Mouse (Mus musculus) liver, adult 2 months (tissue): ENCODE results near the gene Igsf3. TPM values are rescaled to one million over a fixed set of nuclear protein-coding genes. Genes with fewer than 3 reads are reported as not detected.

ENCODE experiments used
- DNase-seq: peaks from one replicate; pipeline ENCODE4 v3.0.0-alpha.2; 2011; ENCODE audit warnings: low read depth, low spot score; ENCODE audit errors: extremely low read depth
- H3K27ac ChIP-seq: fragments of 200-500 bp; replicated peaks from 2 replicates; pipeline ENCODE4 v1.5.1; 2012; ENCODE audit warnings: low read depth, mild to moderate bottlenecking, control low read depth, inconsistent platforms, low read length; ENCODE audit not compliant: insufficient read depth
- H3K27me3 ChIP-seq: fragments of 200-500 bp; 2 replicates; pipeline ENCODE4 v1.6.1; 2012; ENCODE audit warnings: mild to moderate bottlenecking, moderate library complexity, low read length, inconsistent platforms; ENCODE audit not compliant: control insufficient read depth, insufficient read depth
- H3K36me3 ChIP-seq: fragments of 200-500 bp; 2 replicates; pipeline ENCODE4 v1.6.1; 2012; ENCODE audit warnings: low read length, inconsistent platforms; ENCODE audit not compliant: control insufficient read depth, insufficient read depth
- H3K4me1 ChIP-seq: fragments of 200-500 bp; 2 replicates; pipeline ENCODE4 v1.6.1; 2011; ENCODE audit warnings: low read length; ENCODE audit not compliant: control insufficient read depth, insufficient read depth
- H3K4me3 ChIP-seq: fragments of 200-500 bp; 2 replicates; pipeline ENCODE4 v1.5.1; 2011; ENCODE audit warnings: low read depth, mild to moderate bottlenecking, control low read depth, low read length, moderate library complexity; ENCODE audit not compliant: insufficient read depth
- H3K79me2 ChIP-seq: fragments of 200-500 bp; 2 replicates; pipeline ENCODE4 v1.6.1; 2012; ENCODE audit warnings: inconsistent platforms, mild to moderate bottlenecking, low read length, moderate library complexity; ENCODE audit not compliant: control insufficient read depth, insufficient read depth
- H3K9ac ChIP-seq: fragments of 200-500 bp; 2 replicates; pipeline ENCODE4 v1.6.1; 2012; ENCODE audit warnings: low read depth, mild to moderate bottlenecking, control low read depth, inconsistent platforms, low read length
- CTCF ChIP-seq: fragments of 200-500 bp; IDR thresholded peaks from 2 replicates; pipeline ENCODE4 v1.5.1; 2011; ENCODE audit warnings: low read depth, low read length, control low read depth
- POLR2A ChIP-seq: fragments of 200-500 bp; IDR thresholded peaks from 2 replicates; pipeline ENCODE4 v1.6.1; 2011; ENCODE audit warnings: low read length, control low read depth; ENCODE audit not compliant: insufficient read depth; ENCODE audit errors: extremely low read depth
- whole genome bisulfite sequencing: fragments of 180-500 bp; shearing (Covaris S2); methylation state at CpG from one replicate; pipeline ENCODE4 v1.1.7; 2018; 5-methylcytosine and 5-hydroxymethylcytosine counted together
- polyA plus RNA-seq: library from polyadenylated mRNA; depleted of rRNA; stranded (reverse); fragments of >200 nt; gene quantifications from 2 replicates; pipeline ENCODE4 v1.2.3, GENCODE M21; 2012
- total RNA-seq: library from RNA; depleted of rRNA; stranded (reverse); fragments of >200 nt; gene quantifications from 2 replicates; pipeline ENCODE4 v1.2.3, GENCODE M21; 2014

The Igsf3 gene
- total and polyA plus RNA-seq, 2 experiments = 0.24 to 0.37 TPM

- 90% methylated on average over 8 of the region's 8 CpGs for WGBS
- no peaks in the 10 kb centered on the region for H3K36me3 ChIP-seq
- H3K4me3 ChIP-seq = no peak overlapping the region
- no peaks in the 10 kb centered on the region for H3K27me3 ChIP-seq
- H3K27ac ChIP-seq = no peak overlapping the region
- TF ChIP-seq CTCF (no peak), POLR2A (no peak)
- no peaks in the 10 kb centered on the region for H3K4me1 ChIP-seq
- DNase-seq = no peak
- no peak overlapping the region for H3K9ac ChIP-seq
- no peaks in the 10 kb centered on the region for H3K79me2 ChIP-seq
Measured at GRCm38 (mm10) chr3:101356583-101357553, 20.0 kb upstream of the Igsf3 start.

DNA sequence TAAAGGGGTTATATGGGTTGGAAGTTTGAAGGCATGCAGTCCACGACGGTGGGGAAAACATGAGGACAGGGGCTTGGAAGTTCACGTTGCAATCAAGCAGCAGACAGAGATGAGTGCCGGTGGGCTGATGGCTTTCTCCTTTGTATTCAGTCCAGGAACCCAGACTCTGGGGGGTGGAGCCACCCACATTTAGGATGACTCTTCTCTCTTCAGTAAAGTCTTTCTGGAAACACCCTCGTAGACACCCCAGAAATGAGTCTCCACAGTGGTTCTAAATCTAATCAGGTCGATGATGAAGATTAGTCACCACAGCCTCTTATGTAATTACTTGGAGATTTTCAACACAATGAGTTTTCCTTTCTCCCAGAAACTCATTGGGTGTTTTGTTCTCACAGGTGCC lies 16.1 kb upstream of the Igsf3 start:
- no peaks in the 10 kb centered on the region for H3K4me1 ChIP-seq
- TF ChIP-seq POLR2A (no peak), CTCF (no peak)
- no peak overlapping the region for H3K27ac ChIP-seq
- H3K36me3 ChIP-seq = no peaks in the 10 kb centered on the region
- WGBS = 88% methylated on average over 6 of the region's 6 CpGs
- no peak for DNase-seq
- H3K27me3 ChIP-seq = 0 out of 2 replicates have a peak, but pooled peaks cover under 1% of the 10 kb centered on the region
- no peak overlapping the region for H3K9ac ChIP-seq
- H3K79me2 ChIP-seq = no peaks in the 10 kb centered on the region
- no peak overlapping the region for H3K4me3 ChIP-seq

- no peak for DNase-seq
- TF ChIP-seq CTCF = no peak
- no peak for TF ChIP-seq POLR2A
- 87% methylated on average over 4 of the region's 4 CpGs for WGBS
- H3K36me3 ChIP-seq = no peaks in the 10 kb centered on the region
- H3K4me3 ChIP-seq = no peak overlapping the region
- no peaks in the 10 kb centered on the region for H3K4me1 ChIP-seq
- H3K79me2 ChIP-seq = no peaks in the 10 kb centered on the region
- 0 out of 2 replicates have a peak, but pooled peaks cover 3% of the 10 kb centered on the region for H3K27me3 ChIP-seq
- H3K27ac ChIP-seq = no peak overlapping the region
- H3K9ac ChIP-seq = no peak overlapping the region
Measured at GRCm38 (mm10) chr3:101362391-101362790, 14.5 kb upstream of the Igsf3 start.

GRCm38 (mm10) chr3:101363574-101363973 lies 13.3 kb upstream of the Igsf3 start:
- H3K79me2 ChIP-seq = no peaks in the 10 kb centered on the region
- TF ChIP-seq POLR2A = no peak
- TF ChIP-seq CTCF = no peak
- 0 out of 2 replicates have a peak, but pooled peaks cover 3% of the 10 kb centered on the region for H3K27me3 ChIP-seq
- 86% methylated on average over 7 of the region's 7 CpGs for WGBS
- DNase-seq = no peak
- H3K4me3 ChIP-seq = no peak overlapping the region
- H3K27ac ChIP-seq = no peak overlapping the region
- H3K9ac ChIP-seq = no peak overlapping the region
- no peaks in the 10 kb centered on the region for H3K4me1 ChIP-seq
- no peaks in the 10 kb centered on the region for H3K36me3 ChIP-seq

DNA sequence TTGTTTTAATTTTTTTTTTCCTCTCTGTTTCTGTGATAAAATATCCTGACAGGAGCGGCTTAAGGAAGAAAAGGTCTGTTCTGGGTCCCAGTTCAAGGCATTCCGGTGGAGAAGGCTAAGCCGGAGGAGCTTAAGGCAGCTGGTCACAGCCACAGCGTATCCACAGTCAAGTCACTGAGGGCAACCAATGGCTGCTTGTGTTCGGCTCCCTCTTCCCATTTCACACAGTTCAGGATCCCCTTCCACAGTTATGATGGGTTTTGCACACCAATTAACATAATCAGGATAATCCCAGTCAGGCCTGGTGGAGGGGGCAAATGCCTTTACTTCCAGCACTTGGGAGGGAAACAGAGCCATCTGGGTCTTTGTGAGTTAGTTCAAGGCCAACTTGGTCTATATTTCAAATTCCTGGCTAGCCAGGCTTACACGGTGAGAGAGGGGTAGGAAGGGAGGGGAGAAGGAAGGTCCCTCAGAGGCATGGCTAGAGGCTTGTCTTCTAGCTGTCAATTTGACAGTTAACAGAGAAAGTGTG lies 11.7 kb upstream of the Igsf3 start:
- no peaks in the 10 kb centered on the region for H3K4me1 ChIP-seq
- DNase-seq = no peak
- no peaks in the 10 kb centered on the region for H3K79me2 ChIP-seq
- TF ChIP-seq POLR2A (no peak), CTCF (no peak)
- no peak overlapping the region for H3K9ac ChIP-seq
- H3K4me3 ChIP-seq = no peak overlapping the region
- no peaks in the 10 kb centered on the region for H3K36me3 ChIP-seq
- 0 out of 2 replicates have a peak, but pooled peaks cover 3% of the 10 kb centered on the region for H3K27me3 ChIP-seq
- 81% methylated on average over 6 of the region's 6 CpGs for WGBS
- no peak overlapping the region for H3K27ac ChIP-seq

DNA sequence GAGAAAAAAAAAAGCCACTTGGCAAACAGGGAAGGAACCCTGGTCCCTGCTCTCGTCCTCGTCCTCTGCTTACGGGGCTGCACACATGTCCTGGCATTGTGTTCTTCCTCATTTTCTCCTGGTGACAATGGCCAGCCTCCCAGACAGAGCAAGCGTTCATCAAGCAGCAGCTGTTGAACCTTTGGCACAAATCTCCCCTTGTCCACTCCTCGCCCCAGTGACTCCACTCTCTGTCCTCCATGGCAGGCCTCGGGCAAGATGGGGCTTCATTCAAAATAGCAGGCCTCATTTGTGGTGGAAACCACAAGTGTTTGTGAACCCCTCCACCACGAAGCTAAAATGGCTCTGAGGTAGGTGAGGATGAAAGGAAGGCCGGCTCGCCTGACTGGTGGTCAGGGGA lies 11.0 kb upstream of the Igsf3 start:
- Histone ChIP-seq H3K4me3 (no peak overlapping the region), H3K4me1 (no peaks in the 10 kb centered on the region), H3K27ac (no peak overlapping the region), H3K79me2 (no peaks in the 10 kb centered on the region), H3K36me3 (no peaks in the 10 kb centered on the region), H3K9ac (no peak overlapping the region), H3K27me3 (0 out of 2 replicates have a peak, but pooled peaks cover 3% of the 10 kb centered on the region)
- no peak for TF ChIP-seq POLR2A
- no peak for TF ChIP-seq CTCF
- no peak for DNase-seq
- 75% methylated on average over 9 of the region's 9 CpGs for WGBS
